In genomic region chr1:20759799-20760198, GRCm38 (mm10) we compare ENCODE assay signal across 16 mouse cellular contexts. TPM values are rescaled to one million over a fixed set of nuclear protein-coding genes. Genes with fewer than 3 reads are reported as not detected.
DNase-seq lines count a peak whose midpoint lies in the region; ATAC-seq lines count a peak whose summit lies in the region.
"Had no signal": no experiment of that assay in that cellular context is flagged by ENCODE, and none has a peak within 500 bp of the region (broad histone marks: within the 10 kb centered on the region; RNA-seq: fewer than 3 reads in every experiment).

No protein-coding gene starts in this region.

- intact Hi-C loops in left cerebral cortex, postnatal 4 days (cut with DNase I), result no loop called here

- no peak overlapping the region for H3K4me3 ChIP-seq in hindbrain, embryonic 14.5 days (replicated peaks; ENCODE audit: low read length)
- H3K4me3 ChIP-seq: gastrocnemius, adult 2 months had no signal

- peak; percentile 15 for DNase-seq in left cerebral cortex, adult 11 months (ENCODE audit: low spot score)
- no peak for DNase-seq in left cerebral cortex, postnatal 4 days
- DNase-seq in adrenal gland, postnatal 25 days, result peak; percentile 5
- DNase-seq in layer of hippocampus, adult 9-10 months (ENCODE audit: low spot score), result peak; percentile 17
- peak; percentile 56 to 72 for DNase-seq in right cerebral cortex, adult 2 months (ENCODE audit: low spot score in 2 of 2)
- no peak for DNase-seq in hindbrain, embryonic 14.5 days (ENCODE audit: low spot score)
- no peak for DNase-seq in thymus, postnatal 25 days
- no peak for DNase-seq in spleen, postnatal 10 days (ENCODE audit: low spot score in 2 of 2)
- DNase-seq: cerebellum, adult 8-10 months; gastrocnemius, adult 2 months; kidney, adult 2 months had no signal

- no peaks in the 10 kb centered on the region for H3K36me3 ChIP-seq in hindbrain, embryonic 14.5 days (replicated peaks; ENCODE audit: control insufficient read depth, insufficient read depth)

- no peak overlapping the region for H3K4me2 ChIP-seq in hindbrain, embryonic 14.5 days (replicated peaks)

- ATAC-seq in hindbrain, embryonic 14.5 days (ENCODE audit: low FRiP score), result no peak

- H3K27me3 ChIP-seq in hindbrain, embryonic 14.5 days (ENCODE audit: control insufficient read depth, insufficient read depth, low read length), result no peaks in the 10 kb centered on the region

- 90% methylated on average over 10 of the region's 10 CpGs for WGBS in hindbrain, embryonic 14.5 days

- H3K27ac ChIP-seq in hindbrain, embryonic 14.5 days, result no peak overlapping the region
- H3K27ac ChIP-seq: gastrocnemius, adult 2 months; macrophage had no signal

- no peak overlapping the region for H3K9ac ChIP-seq in hindbrain, embryonic 14.5 days

- no peaks in the 10 kb centered on the region for H3K9me3 ChIP-seq in hindbrain, embryonic 14.5 days (ENCODE audit: control insufficient read depth, low read length)

- no peaks in the 10 kb centered on the region for H3K4me1 ChIP-seq in hindbrain, embryonic 14.5 days (replicated peaks; ENCODE audit: control insufficient read depth, insufficient read depth, low read length)

RNA-seq across cellular contexts. Expression of gene Il17a, which starts 29.1 kb away (rescaled TPM):
- not detected for total RNA-seq in left cerebral cortex, postnatal 4 days (2021)
- not detected in 2 replicates for total RNA-seq in adrenal gland, postnatal 25 days (2021)
- not detected in 2 replicates for polyA plus RNA-seq in hindbrain, embryonic 14.5 days (2014; fragmentation: Nextera tagmentation; extraction: Ambion mirVana)
- total RNA-seq: gastrocnemius, adult 2 months had no signal
- polyA plus RNA-seq: embryonic facial prominence, embryonic 14.5 days; heart, postnatal 0 days; kidney, adult 2 months; limb, embryonic 14.5 days; macrophage; stomach, embryonic 14.5 days had no signal

RNA-seq across cellular contexts. Expression of gene Il17f, which starts 30.6 kb away (rescaled TPM):
- total RNA-seq in left cerebral cortex, postnatal 4 days (2021), result not detected
- not detected in 2 replicates for total RNA-seq in adrenal gland, postnatal 25 days (2021)
- polyA plus RNA-seq in hindbrain, embryonic 14.5 days (2014; fragmentation: Nextera tagmentation; extraction: Ambion mirVana), result not detected in 2 replicates
- total RNA-seq: gastrocnemius, adult 2 months had no signal
- polyA plus RNA-seq: embryonic facial prominence, embryonic 14.5 days; heart, postnatal 0 days; macrophage; stomach, embryonic 14.5 days had no signal

Comparison
In these comparisons a context has a peak if more than half of its experiments do, and no peak if none do; other contexts are left out.
1. DNase-seq: peak in left cerebral cortex, adult 11 months (single experiment), adrenal gland, postnatal 25 days (single experiment), layer of hippocampus, adult 9-10 months (single experiment) and right cerebral cortex, adult 2 months (2 of 2); none in left cerebral cortex, postnatal 4 days (single experiment), hindbrain, embryonic 14.5 days (single experiment), thymus, postnatal 25 days (single experiment) and spleen, postnatal 10 days (0 of 2).